Mouse (Mus musculus) urinary bladder, adult 2 months (tissue): ENCODE results near the gene Cckar. TPM values are rescaled to one million over a fixed set of nuclear protein-coding genes. Genes with fewer than 3 reads are reported as not detected.

Experiments
- DNase-seq: peaks from one replicate; pipeline ENCODE4 v3.0.0; 2022; ENCODE audit warnings: low spot score
- polyA plus RNA-seq: library from polyadenylated mRNA; depleted of rRNA; stranded (reverse); fragments of >200 nt; gene quantifications from 2 replicates; pipeline ENCODE4 v1.2.3, GENCODE M21; 2012; rRNA removed

Cckar gene
- polyA plus RNA-seq, 1 experiment, result 0.04 TPM

DNA sequence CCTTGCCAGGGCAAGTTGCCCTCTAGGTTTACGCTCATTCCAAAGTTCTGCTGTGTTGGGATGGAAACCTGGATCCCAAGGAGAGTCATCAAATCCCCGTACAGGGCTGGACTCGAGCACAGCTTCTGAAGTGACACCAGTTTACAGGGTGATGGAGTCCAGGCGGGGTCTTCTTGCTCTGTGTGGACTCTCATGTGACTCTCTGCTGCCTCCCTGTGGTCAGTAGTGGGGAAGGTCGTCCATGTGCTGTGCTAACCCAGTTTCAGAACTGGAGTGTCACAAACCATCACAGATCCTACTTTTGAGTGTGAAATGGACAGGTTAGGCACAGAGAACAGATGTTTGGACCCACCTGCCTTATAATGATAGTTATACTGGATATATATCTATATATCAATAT, 35.2 kb downstream of the Cckar start:
- no peak for DNase-seq

- no peak for DNase-seq
Measured at GRCm38 (mm10) chr5:53671507-53671906, 36.0 kb downstream of the Cckar start.

DNA sequence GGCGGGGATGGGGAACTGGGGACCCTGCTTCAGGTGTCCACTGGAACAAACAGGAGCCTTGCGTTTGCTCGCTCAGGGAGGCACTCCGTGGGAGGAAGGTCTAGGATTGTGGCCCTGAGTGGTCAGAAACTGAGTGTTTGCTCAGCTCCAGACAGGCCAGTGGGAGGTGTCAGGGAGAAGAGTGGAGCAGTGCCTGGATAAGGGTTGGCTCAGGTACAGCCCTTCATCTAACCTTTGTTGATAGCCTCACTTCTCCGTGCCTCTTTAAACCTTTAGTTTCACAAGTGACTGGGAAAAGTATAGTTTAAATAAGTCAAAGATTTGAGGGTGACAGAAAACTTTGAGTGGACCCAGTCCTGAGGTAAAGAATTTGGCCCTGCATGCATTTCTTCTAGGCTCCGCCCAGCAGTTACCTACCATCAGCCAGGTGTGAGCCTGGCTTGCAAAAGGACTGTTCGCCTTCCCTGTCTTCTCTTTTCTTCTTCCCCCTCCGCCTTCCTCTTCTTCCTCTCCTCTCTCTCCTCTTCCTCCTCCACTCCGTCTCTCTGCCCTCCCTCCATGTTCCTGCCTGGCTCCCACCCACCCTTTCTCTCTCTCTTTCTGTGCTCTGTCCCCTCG, 37.1 kb downstream of the Cckar start:
- DNase-seq, result no peak

- no peak for DNase-seq
Measured at GRCm38 (mm10) chr5:53668021-53668420, 39.5 kb downstream of the Cckar start.

GRCm38 (mm10) chr5:53663665-53664064, 43.8 kb downstream of the Cckar start:
- DNase-seq, result no peak

GRCm38 (mm10) chr5:53662413-53662812, 45.1 kb downstream of the Cckar start:
- DNase-seq, result no peak

GRCm38 (mm10) chr5:53661508-53661907, 46.0 kb downstream of the Cckar start:
- no peak for DNase-seq

DNA sequence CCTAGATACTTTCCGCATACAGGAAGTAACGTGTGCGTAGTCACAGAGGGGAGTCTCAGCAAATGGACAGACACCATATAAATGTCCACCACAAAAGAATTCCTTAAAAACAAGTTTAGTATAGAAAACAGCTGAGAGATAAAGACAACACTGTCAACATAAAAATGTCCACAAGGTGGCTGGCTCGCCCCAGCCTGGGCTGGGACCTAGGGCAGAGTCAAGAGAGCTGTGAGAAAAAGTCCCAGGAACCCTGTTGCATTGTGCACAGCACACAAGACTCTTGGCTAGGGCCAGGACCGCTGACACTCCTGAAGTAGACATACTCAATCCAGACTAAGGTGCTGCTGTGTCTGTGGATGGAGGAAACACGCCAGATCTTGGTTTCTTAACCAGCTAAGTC, 49.6 kb downstream of the Cckar start:
- no peak for DNase-seq

- no peak for DNase-seq
Measured at GRCm38 (mm10) chr5:53656596-53656995, 50.9 kb downstream of the Cckar start.

Other genes with a start within 250 kb of the Cckar start
- 37.4 and 40.3 TPM in 2 replicates for gene Rbpj, start 241.6 kb downstream of the Cckar start, polyA plus RNA-seq
- 28.2 and 29.4 TPM in 2 replicates for gene Tbc1d19, start 101.9 kb upstream of the Cckar start, polyA plus RNA-seq